Mouse (Mus musculus) layer of hippocampus, adult 9-10 months (tissue): ENCODE data around the gene Clptm1.
A peak's percentile ranks its signal among the peaks of the same experiment; 100 is the strongest.

Experiments
- DNase-seq: peaks from one replicate; pipeline ENCODE4 v3.0.0; 2022; ENCODE audit warnings: low spot score

The Clptm1 gene

GRCm38 (mm10) chr7:19664955-19665841 lies at the start of gene Clptm1:
TSS of gene Clptm1 (minus strand) at chr7:19665033.
- peak; percentile 97 for DNase-seq

GRCm38 (mm10) chr7:19713598-19713997 lies 48.8 kb upstream of the Clptm1 start:
- no peak for DNase-seq

- DNase-seq, result no peak
Observed at GRCm38 (mm10) chr7:19713196-19713595, 48.4 kb upstream of the Clptm1 start.

GRCm38 (mm10) chr7:19712414-19712813 lies 47.6 kb upstream of the Clptm1 start:
- DNase-seq, result no peak

GRCm38 (mm10) chr7:19710650-19711049 lies 45.8 kb upstream of the Clptm1 start:
- no peak for DNase-seq

GRCm38 (mm10) chr7:19705271-19705670 lies 40.4 kb upstream of the Clptm1 start:
- no peak for DNase-seq

- DNase-seq, result no peak
Observed at GRCm38 (mm10) chr7:19704475-19704874, 39.6 kb upstream of the Clptm1 start.

- no peak for DNase-seq
Observed at GRCm38 (mm10) chr7:19702859-19703555, 38.2 kb upstream of the Clptm1 start.

- DNase-seq, result peak; percentile 69
Observed at GRCm38 (mm10) chr7:19701069-19701761, 36.4 kb upstream of the Clptm1 start.

GRCm38 (mm10) chr7:19700299-19701068 lies 35.7 kb upstream of the Clptm1 start:
- no peak for DNase-seq

GRCm38 (mm10) chr7:19699827-19700148 lies 35.0 kb upstream of the Clptm1 start:
- DNase-seq, result no peak

- DNase-seq, result no peak
Observed at GRCm38 (mm10) chr7:19698907-19699826, 34.3 kb upstream of the Clptm1 start, which contains the start of gene Apoe. TSS of gene Apoe (minus strand) at chr7:19699188.

- no peak for DNase-seq
Observed at GRCm38 (mm10) chr7:19697949-19698906, 33.4 kb upstream of the Clptm1 start.

GRCm38 (mm10) chr7:19696336-19696873 lies 31.6 kb upstream of the Clptm1 start:
- no peak for DNase-seq

- DNase-seq, result no peak
Observed at GRCm38 (mm10) chr7:19695881-19696280, 31.0 kb upstream of the Clptm1 start.

- no peak for DNase-seq
Observed at GRCm38 (mm10) chr7:19695213-19695594, 30.4 kb upstream of the Clptm1 start.

GRCm38 (mm10) chr7:19694336-19695212 lies 29.7 kb upstream of the Clptm1 start:
- no peak for DNase-seq

GRCm38 (mm10) chr7:19693421-19693820 lies 28.6 kb upstream of the Clptm1 start:
- DNase-seq, result no peak
